Mouse (Mus musculus) intestine, postnatal 0 days (tissue): ENCODE results near the gene Aco2. TPM values are rescaled to one million over a fixed set of nuclear protein-coding genes. Genes with fewer than 3 reads are reported as not detected.
A peak's percentile ranks its signal among the peaks of the same experiment; 100 is the strongest.

Source experiments
- ATAC-seq: fragments of 200-750 bp; cut with Nextera tagmentation; 2 replicates; pipeline ENCODE4 v1.8.0; 2017; ENCODE audit warnings: mild to moderate bottlenecking, moderate TSS enrichment, moderate library complexity
- H3K27ac ChIP-seq: fragments of 300-500 bp; sonication (generic); 2 replicates; pipeline ENCODE4 v1.5.1; 2014; ENCODE audit warnings: mild to moderate bottlenecking, low read depth, low read length, moderate library complexity
- H3K27me3 ChIP-seq: fragments of 300-500 bp; sonication (generic); replicated peaks from 2 replicates; pipeline ENCODE4 v1.6.1; 2014; ENCODE audit warnings: low read length, mixed read lengths; ENCODE audit not compliant: control insufficient read depth, insufficient read depth
- H3K36me3 ChIP-seq: fragments of 300-500 bp; sonication (generic); 2 replicates; pipeline ENCODE4 v1.6.1; 2014; ENCODE audit warnings: mild to moderate bottlenecking, moderate library complexity; ENCODE audit not compliant: control insufficient read depth, insufficient read depth
- H3K4me1 ChIP-seq: fragments of 300-500 bp; sonication (generic); replicated peaks from 2 replicates; pipeline ENCODE4 v1.6.1; 2014; ENCODE audit warnings: antibody characterized with exemption, low read length, mixed read lengths; ENCODE audit not compliant: control insufficient read depth, insufficient read depth
- H3K4me2 ChIP-seq: fragments of 300-500 bp; sonication (generic); replicated peaks from 2 replicates; pipeline ENCODE4 v1.6.1; 2014; ENCODE audit warnings: low read depth, mild to moderate bottlenecking, moderate library complexity
- H3K4me3 ChIP-seq: fragments of 300-500 bp; sonication (generic); 2 replicates; pipeline ENCODE4 v1.5.1; 2014; ENCODE audit warnings: low read depth, low read length
- H3K9ac ChIP-seq: fragments of 300-500 bp; sonication (generic); 2 replicates; pipeline ENCODE4 v1.6.1; 2014; ENCODE audit warnings: mild to moderate bottlenecking, low read depth, low read length
- H3K9me3 ChIP-seq: fragments of 300-500 bp; sonication (generic); 2 replicates; pipeline ENCODE4 v1.6.1; 2016; ENCODE audit warnings: mixed run types; ENCODE audit not compliant: control insufficient read depth
- CTCF ChIP-seq: sonication (generic); IDR thresholded peaks from 2 replicates; pipeline ENCODE4 v1.5.1; 2016; ENCODE audit warnings: low read depth, mild to moderate bottlenecking, control low read depth, antibody characterized with exemption, moderate library complexity
- whole genome bisulfite sequencing: fragments of 180-500 bp; shearing (Covaris S2); extraction: QIAGEN DNeasy Blood & Tissue Kit; methylation state at CpG from one replicate; pipeline ENCODE4 v1.1.7; 2014; 5-methylcytosine and 5-hydroxymethylcytosine counted together
- polyA plus RNA-seq: library from polyadenylated mRNA; unstranded; fragments of >200 nt; fragmentation: Nextera tagmentation; extraction: Ambion mirVana; gene quantifications from 2 replicates; pipeline ENCODE4 v1.2.1, GENCODE M21; 2015

The Aco2 gene
- polyA plus RNA-seq, 1 experiment from 2014 or later = 209 TPM

DNA sequence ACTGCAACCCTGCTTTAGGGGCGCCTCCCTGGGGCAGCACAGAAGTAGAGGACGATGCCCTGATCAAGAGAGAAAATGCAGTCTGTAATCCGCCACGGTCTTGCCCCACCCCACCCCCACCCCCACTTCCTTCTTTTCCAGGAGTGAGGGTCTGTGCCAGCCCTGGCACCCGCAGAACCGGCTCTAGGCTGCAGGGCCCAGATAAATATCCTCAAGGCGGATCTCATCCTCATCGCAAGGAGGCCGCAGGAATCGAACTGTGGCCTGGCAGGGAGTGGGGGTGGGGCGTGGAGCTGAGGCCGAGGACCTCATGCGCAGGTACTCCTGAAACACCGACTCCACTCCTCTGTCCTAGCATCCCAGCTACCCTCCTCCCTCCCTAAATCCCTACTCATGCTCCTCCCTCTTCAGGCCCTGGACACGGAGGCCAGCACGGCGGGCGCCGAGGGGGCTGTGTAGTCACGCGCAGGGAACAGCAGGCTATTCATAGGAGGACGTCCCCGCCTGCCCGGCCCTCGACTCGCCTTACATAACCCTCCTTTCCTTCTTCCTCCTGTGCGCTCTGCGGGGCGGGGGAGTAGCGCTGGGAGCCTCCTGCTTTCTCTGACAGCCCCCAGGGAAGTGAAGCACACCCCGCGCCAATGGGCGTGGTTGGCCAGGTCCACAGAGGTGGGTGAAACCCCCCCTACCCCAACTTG, 35.8 kb upstream of the Aco2 start:
- peak overlapping the region; percentile 45 for H3K9ac ChIP-seq
- 3% methylated on average over 32 of the region's 33 CpGs for WGBS
- H3K27me3 ChIP-seq = no peaks in the 10 kb centered on the region
- no peaks in the 10 kb centered on the region for H3K36me3 ChIP-seq
- peak; percentile 57 for ATAC-seq
- no peak for TF ChIP-seq CTCF
- H3K4me2 ChIP-seq = peak overlapping the region; percentile 59
- no peaks in the 10 kb centered on the region for H3K9me3 ChIP-seq
- H3K4me1 ChIP-seq = peaks cover 6% of the 10 kb centered on the region; the same call in 1 of the 2 replicates
- peak overlapping the region; percentile 29 for H3K4me3 ChIP-seq
- peak overlapping the region; percentile 64 for H3K27ac ChIP-seq

DNA sequence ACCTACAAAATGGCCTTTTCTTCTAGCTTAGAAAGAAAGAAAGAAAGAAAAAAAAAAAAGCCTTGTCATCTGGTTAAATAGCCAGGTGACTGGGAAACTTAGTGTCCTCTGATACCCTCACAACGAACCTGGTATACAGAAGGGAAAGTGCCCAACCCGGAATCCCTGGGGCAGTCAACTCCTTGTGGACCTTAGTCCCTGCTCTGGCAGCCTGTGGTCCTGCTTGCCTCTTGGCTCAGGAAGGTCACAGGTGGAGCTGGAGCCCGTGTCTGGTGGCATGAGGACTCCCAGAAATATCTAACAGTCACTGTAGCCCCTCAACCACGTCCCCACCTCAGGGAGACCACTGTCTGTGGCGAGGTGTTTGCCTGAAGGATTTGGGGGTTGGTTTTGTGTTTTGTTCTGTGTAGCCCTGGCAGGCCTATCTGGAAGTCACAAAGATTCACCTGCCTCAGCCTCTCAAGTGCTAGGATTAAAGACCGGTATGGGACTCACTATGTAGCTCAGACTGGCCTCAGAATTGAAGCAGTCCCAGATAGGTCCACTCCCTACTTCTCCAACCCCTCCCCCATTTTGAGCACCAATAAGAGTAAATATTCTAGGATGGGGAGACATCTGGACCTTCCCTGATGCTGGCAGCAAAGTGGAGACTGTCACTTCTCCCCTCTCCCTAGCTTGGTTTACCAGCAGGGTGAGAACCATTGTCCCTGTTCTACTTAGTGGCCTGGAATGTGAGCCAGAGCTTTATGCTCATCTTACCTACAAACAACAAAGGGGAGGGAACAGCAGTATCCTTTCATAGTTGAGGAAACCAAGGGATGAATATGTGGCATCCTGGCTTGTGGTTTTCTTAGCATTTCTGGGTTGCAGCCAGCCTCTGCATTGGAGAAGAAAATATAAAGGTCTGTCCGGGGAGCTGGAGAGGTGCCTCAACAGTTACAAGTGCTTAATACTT, 34.9 kb upstream of the Aco2 start:
- H3K9ac ChIP-seq = no peak overlapping the region
- H3K27ac ChIP-seq = peak overlapping the region; percentile 64; the same call in 1 of the 2 replicates
- no peaks in the 10 kb centered on the region for H3K27me3 ChIP-seq
- WGBS = 57% methylated on average over 7 of the region's 7 CpGs
- peaks cover 6% of the 10 kb centered on the region; the same call in 1 of the 2 replicates for H3K4me1 ChIP-seq
- no peaks in the 10 kb centered on the region for H3K9me3 ChIP-seq
- H3K36me3 ChIP-seq = no peaks in the 10 kb centered on the region
- no peak for ATAC-seq
- TF ChIP-seq CTCF = no peak
- no peak overlapping the region for H3K4me3 ChIP-seq
- peak overlapping the region; percentile 59 for H3K4me2 ChIP-seq

DNA sequence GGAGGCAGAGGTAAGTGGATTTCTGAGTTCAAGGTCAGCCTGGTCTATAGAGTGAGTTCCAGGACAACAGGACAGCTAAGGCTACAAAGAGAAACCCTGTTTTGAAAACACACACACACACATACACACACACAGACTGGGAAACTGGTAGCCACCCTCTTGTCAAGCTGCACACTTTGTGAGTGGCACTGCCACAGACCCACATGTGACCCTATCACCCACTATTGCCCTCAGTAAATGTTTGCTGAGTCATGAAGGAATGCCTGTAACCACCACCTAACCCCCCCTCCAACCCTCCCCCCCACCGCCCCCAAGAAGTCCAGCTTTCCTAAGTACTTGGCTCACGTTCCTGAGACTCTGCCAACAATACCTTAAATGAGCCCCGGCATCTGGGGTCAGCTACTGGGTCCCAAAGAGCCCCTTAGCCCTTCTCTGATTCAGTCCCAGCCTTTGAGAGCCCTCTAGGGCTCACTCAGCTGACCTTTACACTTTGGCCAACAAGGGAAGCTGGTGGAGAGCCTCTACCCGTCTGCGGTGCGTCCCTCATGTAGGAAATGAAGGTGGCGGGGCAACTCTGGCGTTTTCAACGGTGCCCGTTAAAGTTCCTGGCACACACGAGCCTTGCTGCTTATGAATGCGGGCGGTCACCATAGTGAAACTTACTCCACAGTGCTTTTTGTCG, 33.4 kb upstream of the Aco2 start:
- Histone ChIP-seq H3K27me3 (no peaks in the 10 kb centered on the region), H3K9ac (no peak overlapping the region), H3K27ac (no peak overlapping the region), H3K9me3 (no peaks in the 10 kb centered on the region), H3K36me3 (no peaks in the 10 kb centered on the region), H3K4me3 (no peak overlapping the region), H3K4me2 (no peak overlapping the region), H3K4me1 (peaks cover 6% of the 10 kb centered on the region; the same call in 1 of the 2 replicates)
- 67% methylated on average over 14 of the region's 14 CpGs for WGBS
- ATAC-seq = no peak
- TF ChIP-seq CTCF = no peak

DNA sequence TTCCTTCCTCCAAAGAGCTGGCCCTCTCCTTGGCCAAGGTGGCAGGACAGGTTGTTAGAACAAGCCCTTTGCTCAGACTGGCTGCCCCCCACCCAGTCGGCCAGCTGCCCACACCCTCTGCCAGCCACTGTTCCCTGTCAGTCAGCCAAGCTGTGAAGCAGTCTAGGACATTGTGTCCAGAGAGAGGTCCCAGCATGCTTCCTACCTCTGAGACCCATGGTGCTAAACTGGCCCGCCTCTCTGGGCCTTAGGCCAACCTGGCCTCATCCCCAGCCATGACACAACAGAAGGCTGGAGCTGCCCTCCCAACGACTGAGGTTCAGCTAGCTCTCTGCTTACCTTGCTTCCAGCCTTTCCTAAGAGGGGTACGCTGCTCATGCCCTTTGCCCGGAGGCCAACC, 32.5 kb upstream of the Aco2 start:
- Histone ChIP-seq H3K9me3 (no peaks in the 10 kb centered on the region), H3K27ac (peak overlapping the region; percentile 57; the same call in 1 of the 2 replicates), H3K4me2 (no peak overlapping the region), H3K36me3 (no peaks in the 10 kb centered on the region), H3K27me3 (no peaks in the 10 kb centered on the region), H3K9ac (no peak overlapping the region), H3K4me3 (no peak overlapping the region), H3K4me1 (peaks cover 6% of the 10 kb centered on the region; the same call in 1 of the 2 replicates)
- 49% methylated on average over 5 of the region's 5 CpGs for WGBS
- no peak for TF ChIP-seq CTCF
- ATAC-seq = peak; percentile 34

DNA sequence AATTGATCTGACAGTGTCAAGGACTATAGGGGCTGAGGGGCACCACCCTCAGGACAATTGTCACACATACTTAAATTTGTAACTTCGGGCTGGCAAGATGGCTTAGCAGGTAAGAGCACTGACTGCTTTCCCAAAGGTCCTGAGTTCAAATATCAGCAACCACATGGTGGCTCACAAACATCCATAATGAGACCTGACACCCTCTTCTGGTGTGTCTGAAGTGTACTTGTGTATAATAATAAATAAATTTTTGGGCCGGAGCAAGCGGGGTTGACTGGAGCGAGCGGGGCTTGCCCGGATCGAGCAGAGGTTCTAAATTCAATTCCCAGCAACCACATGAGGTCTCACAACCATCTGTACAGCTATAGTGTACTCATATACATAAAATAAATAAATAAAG, 31.8 kb upstream of the Aco2 start:
- no peak overlapping the region for H3K4me3 ChIP-seq
- H3K36me3 ChIP-seq = no peaks in the 10 kb centered on the region
- 86% methylated on average over 7 of the region's 7 CpGs for WGBS
- no peak overlapping the region for H3K9ac ChIP-seq
- ATAC-seq = no peak
- 0 out of 2 replicates have a peak overlapping the region, but pooled peaks have one; percentile 57 for H3K27ac ChIP-seq
- TF ChIP-seq CTCF = no peak
- H3K4me2 ChIP-seq = no peak overlapping the region
- peaks cover 6% of the 10 kb centered on the region; the same call in 1 of the 2 replicates for H3K4me1 ChIP-seq
- no peaks in the 10 kb centered on the region for H3K9me3 ChIP-seq
- no peaks in the 10 kb centered on the region for H3K27me3 ChIP-seq

DNA sequence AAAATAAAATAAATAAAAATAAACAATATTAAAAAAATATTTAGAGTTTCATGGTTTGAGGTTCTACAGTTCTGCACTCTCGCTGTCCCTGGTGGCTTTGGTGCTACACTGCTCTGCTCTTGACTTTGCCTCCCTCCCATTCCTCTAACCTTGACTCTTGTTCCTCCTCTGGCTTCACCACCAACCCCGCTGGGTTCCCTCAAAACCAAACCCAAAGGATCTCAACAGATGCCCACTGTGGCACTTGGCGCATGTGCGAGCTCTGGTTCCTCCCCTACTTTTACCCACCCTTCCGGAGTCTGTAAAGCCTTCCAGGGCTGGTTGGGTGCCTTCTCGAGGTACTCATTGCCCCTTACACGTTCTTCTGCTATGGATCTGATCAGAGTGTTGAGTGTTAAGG, 29.8 kb upstream of the Aco2 start:
- no peak overlapping the region for H3K4me3 ChIP-seq
- no peaks in the 10 kb centered on the region for H3K27me3 ChIP-seq
- ATAC-seq = no peak
- no peak for TF ChIP-seq CTCF
- H3K36me3 ChIP-seq = no peaks in the 10 kb centered on the region
- 0 out of 2 replicates have a peak, but pooled peaks cover 6% of the 10 kb centered on the region for H3K4me1 ChIP-seq
- WGBS = 85% methylated on average over 7 of the region's 7 CpGs
- no peaks in the 10 kb centered on the region for H3K9me3 ChIP-seq
- H3K9ac ChIP-seq = no peak overlapping the region
- no peak overlapping the region for H3K4me2 ChIP-seq
- no peak overlapping the region for H3K27ac ChIP-seq
